Mouse (Mus musculus) gastrocnemius, postnatal 10 days (tissue): ENCODE measurements at regions not wholly inside any gene's neighbourhood (a gene's known extent, or its start where the extent isn't known, plus 50 kb on each side); places are given as distances from the start of the nearest gene placed in this dataset.

ENCODE experiments used
- DNase-seq: peaks from one replicate; pipeline ENCODE4 v3.0.0; 2021; ENCODE audit warnings: mixed read lengths

DNA sequence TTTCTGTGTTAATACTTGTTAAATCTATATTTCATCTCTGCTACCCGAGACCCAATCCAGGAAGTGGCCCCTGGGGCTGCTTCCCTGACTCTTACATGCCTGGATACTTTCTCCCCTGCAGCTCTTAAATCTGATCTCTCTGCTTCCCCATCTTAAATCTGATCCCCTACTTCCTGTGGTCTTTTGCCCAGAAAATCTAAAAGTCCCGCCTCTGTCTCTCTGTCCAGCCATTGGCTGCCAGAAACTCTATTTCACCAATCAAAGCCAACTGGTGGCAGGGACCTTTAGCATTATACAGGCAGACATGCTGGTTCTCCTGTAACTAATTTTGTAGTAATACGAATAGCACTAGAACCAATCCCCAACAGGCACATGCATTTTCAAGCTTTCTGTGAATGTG is 59.0 kb upstream of the Ccdc91 start:
- DNase-seq, result no peak

DNA sequence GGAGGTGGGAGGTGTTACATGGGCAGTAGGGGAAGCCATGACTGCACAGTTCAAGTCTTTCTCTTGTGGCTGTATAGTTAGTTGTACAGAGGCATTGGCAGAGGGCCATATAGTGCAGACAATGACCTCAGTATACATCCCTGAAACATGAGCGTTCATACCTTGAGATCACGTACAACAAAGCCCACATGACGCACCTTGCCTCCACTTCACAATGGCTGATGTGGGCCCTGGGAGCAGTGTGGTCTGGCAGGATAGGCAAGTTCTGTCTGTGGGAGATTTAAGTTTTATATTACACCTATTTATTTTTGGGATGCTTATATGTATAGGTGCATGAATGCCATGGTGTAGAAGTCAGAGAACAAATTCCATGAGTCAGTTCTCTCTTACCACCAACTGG is 61.9 kb upstream of the Ccdc91 start:
- DNase-seq, result no peak

DNA sequence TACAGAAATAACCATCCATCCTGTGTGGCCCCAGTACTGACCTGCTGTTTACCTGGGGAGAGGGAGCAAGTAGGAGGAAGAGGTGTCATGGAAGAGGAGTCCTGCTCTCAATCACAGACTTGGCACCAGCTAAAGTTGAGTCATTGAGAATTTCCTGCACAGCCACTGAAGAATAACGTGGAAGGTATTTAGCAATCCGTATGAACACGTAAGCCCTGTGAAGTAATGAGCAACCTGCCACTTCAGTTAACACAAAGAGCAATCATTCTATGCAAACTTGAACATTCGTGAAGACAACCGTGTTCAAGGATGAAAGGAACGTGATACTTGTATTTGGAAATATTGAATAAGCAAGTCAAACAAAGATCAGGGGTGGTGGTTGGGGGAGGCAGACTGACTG is 77.6 kb upstream of the Ccdc91 start:
- no peak for DNase-seq

DNA sequence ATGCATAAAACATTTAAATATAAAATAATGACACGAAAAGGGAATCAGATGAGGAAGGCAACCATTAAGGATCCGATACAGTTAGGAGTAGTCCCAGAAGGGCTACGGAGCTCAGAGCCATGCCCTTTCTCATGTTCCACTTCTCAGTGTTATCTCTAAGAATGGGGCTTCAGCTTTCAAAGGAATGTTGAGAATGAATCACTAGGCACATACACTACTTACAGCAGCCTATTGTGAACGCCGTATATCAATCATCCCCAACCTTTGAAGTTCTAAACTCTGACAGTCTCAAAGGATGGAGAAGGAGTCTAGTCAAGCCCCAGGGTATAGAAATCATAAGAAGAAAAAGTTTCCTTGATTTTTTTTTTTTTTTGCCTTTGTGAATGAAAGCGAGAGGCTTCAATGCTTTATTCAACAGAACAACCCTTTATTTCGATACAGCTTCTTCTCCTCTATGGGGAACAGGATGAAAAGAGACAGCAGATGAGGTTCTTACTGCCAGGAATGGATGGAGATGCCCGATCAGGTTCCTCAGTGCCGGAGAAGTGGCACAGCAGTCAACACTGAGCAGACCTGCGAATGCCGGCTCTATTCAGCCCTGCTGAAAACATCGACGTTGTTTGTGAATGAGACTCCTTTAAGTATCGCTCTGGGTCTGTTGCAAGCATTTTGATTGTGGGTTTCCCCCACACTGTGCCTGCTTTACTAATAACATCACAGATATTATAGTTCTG is 84.0 kb upstream of the Ccdc91 start:
- no peak for DNase-seq

DNA sequence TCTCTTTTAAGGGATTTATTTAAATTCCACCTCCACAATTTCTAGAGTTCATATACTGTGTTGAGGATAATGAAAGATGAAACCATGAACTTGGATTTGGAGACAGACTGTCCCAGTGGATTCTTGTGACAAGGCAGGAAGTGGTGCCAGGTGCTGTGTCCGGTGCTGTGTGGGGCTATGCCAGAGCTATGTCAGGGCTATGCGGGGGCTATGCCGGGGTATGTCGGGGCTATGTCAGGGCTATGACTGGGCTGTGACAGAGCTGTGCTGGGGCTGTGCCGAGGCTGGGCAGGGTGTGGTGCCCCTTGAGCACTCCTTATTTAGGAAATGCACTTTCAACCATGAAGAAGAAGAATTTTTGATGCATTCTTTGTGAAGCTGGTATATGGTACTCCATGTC is 85.1 kb upstream of the Ccdc91 start:
- DNase-seq, result no peak

DNA sequence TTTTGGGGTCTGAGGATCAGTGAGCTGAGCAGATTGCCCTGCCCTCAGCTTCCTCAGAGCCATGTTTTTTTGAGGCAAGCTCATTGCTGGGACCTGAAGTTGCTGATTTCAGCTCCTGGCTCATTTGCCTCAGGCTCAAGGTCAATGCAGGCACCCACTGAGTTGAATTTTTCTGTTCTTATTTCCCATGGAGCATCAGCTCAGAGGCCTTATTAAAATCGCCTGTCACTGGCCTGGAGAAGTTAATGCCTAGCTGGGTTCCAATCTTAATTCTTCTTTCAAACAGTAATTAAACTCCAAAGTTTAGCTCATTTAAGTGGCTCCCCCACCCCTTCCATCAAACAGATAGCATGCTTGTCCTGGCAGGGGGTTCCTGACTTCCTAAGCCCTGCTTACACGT is 86.9 kb upstream of the Ccdc91 start:
- no peak for DNase-seq

DNA sequence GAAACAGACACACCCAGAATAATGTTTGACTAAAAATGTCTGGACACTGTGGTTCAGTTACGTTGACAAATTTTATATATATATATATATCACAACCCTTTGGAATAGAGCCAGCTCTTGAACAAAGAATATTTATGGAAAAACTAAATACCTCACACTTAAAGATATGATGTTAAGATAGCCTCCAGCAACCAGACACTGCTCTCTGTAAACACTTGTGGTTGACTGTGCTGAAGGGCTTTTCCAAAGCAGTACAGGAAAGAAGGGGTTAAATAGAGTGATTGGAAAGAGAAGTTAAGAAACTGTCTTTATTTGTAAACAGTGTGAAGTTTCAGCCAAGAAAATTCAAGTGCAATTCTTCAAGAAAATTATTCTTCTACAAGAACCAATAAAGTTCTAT is 90.0 kb upstream of the Ccdc91 start:
- DNase-seq, result no peak

DNA sequence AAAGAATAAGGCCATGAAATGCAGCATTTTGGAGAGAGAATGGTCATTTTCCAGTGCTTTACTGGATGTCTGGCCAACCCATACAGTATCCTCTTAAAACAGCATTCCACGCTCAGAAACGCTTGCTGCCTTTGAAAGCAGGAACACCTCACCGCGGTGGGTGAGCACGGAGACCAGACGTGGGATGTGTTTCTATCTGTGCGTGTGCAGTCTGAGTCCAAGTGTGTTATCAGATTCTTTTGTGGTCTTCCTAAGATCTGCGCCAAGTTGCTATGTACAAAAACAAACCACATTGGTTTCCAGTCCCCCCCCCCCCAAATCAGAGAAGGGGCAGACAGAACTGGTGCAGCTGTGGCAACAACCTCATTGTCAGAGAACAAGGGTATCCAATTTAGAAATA is 95.1 kb upstream of the Ccdc91 start:
- no peak for DNase-seq

DNA sequence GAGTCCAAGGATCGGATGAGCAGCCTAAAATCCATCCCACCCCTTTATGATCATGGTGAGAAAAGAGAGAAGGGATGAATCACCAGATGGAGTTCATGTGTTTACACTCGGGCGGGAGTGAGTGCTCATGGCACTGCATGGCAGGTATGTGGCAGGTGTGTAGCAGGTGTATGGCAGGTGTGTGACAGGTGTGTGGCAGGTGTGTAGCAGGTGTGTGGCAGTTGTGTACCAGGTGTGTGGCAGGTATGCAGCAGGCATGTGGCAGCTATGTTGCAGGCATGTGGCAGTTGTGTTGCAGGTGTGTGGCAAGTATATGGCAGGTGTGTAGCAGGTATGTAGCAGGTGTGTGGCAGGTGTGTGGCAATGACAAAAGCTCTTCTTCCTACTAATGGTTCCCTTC is 97.9 kb upstream of the Ccdc91 start:
- no peak for DNase-seq

DNA sequence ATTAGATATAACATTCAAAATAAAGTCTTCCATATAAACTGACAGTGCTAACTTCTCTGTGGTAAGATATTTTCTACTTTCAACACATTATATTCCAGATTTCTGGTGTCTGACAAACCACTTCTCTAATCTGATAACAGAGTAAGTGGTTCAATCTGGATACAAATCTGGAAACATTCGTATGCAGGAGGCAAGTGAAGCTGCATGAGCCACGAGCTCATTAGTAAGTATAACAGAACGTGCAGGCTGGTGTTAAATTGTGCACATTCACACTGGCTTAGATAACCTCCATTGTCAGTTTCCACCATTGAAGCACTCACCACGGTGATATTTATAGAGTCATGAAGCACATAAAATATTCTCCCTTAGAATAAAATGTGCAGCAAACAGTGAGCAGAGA is 103.9 kb upstream of the Ccdc91 start:
- no peak for DNase-seq

DNA sequence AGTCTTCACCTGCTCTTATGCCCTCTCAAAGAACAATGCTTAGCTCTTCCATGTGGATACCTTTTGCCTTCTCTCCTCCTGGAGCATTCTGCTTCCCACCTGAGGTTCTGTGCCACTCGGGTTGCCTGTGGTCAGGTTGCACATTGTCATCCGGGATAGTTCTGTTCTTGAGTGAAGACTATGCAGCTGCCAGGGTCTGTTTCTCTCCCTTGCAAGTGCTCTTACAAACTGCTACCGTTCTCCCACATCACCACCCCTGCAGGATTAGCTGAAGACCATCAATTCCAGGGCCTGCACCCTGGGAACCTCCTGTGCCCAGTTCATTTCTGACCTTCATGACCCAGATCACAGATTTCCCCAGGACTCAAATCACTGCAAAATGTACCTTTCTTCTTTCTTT is 104.3 kb upstream of the Ccdc91 start:
- DNase-seq, result no peak

DNA sequence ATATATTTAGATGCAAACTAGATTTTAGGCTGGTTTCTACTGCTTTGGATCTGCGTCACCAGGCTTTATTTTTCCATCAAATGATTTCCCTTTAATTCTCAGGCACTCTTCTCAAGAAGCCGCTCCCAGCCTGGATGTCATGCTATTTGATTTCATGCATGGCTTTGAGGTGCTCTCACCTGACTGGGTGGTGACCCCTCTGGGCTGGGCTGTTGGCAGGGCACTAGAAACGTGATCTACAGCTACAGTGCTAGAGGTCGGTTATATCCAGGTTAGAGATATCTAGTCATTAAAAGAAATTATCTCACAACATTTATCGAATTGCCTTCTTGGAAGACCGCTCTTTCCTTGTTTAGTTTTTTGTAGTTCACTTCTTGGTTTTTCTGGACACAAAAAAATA is 98.9 kb upstream of the Pthlh start:
- no peak for DNase-seq

DNA sequence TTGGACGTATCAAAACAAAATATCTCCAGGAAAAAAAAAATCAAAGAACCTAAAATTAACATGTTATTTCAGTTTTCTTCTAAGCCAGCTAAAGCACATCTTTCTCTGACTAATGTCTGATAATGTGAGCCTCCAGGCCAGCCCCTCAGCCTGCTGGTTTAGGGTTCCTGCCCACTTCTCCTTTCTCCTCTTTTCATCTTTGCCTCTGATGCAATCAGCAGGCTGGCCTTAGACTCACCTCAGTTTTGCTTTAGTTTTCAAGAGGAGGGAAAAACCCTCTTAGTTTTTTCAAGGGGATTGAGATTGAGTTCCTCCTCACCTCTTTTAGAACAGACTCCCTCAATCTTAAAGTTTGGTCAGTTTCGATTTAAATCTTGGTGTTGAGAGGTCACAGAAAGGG is 93.0 kb upstream of the Pthlh start:
- DNase-seq, result no peak

DNA sequence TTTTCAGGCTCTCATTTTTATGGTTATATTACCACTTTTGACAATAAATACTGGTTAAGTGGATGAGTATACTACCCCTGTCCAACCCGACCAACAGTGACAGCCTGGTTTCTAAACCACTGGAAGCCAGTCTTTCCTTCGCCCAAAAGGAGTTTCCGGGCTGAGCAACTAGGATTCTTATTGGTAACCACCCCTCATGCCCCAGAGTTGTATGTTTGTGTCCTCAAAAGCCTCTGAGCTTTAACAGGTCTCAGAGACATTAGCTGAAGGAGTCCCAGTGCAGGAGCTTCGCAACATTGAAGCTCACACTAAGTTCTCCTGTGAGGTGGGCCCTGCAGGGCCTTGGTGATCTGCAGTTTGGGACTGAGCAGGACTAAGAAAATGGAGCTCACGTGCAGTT is 92.6 kb upstream of the Pthlh start:
- DNase-seq, result no peak

DNA sequence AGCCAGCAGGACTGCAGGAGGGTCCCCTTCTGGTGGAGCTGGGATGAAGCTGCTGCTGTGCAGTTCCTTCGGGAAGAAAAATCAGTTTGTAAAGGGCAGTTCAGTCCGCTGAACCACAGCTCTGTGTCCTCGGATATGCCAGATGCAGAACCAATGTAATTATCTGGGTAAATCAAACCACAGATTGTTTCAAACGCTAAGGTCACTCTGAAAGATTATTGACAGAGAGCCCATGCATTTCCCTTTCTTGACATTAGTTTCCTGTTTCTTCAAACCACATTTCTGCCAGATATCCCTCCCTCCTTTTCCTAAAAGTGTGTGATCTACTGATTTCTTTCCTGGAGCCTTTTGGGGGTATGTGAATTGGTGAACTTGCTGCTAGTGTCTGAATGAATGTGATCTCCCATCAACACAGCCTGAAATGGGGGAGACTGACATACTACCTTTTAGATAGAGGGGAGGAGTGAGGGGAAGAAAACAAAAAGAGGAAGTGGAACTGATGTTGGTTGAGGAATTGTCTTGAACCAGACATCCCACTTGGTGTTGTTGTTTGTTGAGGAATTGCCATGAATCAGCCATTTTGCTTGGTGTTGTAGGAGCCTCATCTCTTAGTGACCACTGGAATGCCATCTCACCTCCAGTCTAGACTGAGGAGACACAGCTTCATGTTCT is 85.7 kb upstream of the Pthlh start:
- DNase-seq, result no peak

DNA sequence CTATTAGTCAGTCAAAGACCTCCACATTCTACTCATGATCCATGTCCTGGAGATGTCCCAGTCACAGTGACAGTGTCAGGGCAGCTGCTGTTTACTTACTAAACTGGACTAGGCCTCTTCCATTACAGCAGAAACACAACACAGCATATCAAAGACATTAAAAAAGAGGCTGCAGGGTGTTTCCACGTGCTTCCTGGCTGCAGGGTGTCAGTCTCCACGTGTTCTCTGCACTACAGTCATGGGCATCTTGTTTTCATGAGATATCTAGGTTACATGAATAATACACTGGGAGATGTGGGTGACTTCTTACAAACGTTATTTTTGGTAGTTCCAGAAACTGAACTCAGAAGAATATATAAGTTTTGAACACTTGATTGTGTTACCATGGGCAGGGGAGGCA is 84.6 kb upstream of the Pthlh start:
- no peak for DNase-seq

DNA sequence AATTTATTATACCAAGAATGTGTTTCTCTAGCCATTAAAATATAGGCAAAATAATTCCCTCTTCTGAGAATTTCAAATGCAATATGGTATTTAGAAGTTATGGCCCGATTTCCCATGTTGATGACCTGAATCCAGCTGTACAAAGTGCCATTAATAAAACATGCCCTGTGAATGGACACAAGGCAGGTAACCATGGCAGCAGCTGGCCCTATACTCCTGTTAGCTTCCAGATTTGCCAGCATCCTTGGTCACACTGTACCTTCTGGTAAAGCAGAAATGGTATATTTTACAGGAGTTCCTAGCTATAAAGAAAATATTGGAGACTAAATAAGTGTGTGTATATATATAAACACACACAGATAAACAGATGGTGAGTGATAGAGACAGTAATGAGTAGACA is 77.1 kb upstream of the Pthlh start:
- no peak for DNase-seq

DNA sequence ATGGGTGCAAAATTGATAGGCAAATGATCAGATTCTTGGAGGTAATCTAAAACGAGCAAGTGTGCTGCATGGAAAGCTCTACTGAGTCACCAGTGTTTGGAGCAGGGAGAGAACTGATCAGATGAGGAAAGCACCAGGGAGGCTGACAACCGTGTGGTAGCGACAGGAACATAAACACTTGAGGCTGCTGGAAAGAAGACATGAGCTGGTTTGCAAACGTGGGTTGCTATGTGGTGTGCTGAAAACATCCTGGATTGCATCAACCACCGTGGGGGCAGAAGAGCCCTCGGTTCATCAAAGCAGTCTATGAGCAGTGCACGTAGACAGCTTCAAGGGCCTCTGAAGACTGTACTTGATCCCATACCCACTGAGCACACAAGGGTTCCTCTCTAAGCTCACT is 69.0 kb upstream of the Pthlh start:
- no peak for DNase-seq

DNA sequence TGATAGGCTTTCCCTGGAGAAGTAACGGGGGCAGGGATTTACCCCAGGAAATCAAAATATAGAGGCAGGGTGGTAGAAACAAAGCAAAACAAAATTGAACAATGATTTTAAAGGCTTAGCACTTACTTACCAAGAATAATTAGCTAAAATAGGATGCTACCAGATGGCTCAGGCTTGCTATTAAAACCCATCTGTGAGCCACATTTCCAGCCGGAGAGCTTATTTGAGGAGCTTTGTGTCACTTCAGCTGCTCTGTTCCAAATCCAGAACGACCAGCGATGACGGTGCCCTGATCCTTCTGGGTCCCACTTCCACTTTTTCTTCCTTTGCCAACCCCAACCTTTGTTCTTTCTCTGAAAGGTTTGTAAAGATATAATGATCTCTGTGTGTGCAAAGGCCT is 65.2 kb upstream of the Pthlh start:
- DNase-seq, result no peak

DNA sequence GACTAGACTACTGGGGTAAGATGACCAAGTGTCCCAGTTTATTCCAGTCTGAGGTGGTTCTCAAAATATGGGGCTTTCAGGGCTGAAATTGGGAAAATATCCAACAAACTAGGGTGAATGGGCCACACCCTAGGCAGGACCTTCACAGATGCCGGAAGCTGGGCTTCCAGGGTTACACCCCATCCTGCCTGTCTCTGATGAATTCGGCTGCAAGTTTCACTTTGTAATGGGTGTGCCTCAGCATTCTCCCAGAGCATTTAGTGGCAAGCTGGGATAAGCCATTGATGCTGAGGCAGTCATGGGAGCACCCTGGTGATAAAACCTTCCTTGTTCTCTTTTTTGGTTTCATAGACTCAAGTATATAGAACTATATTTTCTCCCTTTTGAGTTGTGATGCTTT is 60.4 kb upstream of the Pthlh start:
- no peak for DNase-seq

DNA sequence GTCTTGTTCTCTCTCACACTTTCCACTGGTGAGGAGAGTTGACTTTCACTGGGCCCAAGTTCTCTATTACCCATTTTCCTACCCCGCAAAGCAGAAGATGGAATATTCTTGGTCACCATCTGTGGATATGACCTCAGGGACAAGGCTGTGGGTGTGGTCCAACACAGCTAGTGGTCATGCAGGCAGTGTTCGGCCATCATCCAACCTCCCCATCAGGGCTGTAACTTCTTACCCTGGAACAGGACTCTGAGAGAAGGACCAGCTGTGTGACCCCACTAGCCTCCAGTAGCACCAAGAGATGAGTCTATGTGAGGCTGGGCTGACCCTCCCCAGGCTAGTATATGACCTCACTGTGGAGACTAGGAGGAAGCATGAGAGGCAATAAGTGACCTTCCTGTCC is 54.1 kb upstream of the Pthlh start:
- DNase-seq, result peak; percentile 22

DNA sequence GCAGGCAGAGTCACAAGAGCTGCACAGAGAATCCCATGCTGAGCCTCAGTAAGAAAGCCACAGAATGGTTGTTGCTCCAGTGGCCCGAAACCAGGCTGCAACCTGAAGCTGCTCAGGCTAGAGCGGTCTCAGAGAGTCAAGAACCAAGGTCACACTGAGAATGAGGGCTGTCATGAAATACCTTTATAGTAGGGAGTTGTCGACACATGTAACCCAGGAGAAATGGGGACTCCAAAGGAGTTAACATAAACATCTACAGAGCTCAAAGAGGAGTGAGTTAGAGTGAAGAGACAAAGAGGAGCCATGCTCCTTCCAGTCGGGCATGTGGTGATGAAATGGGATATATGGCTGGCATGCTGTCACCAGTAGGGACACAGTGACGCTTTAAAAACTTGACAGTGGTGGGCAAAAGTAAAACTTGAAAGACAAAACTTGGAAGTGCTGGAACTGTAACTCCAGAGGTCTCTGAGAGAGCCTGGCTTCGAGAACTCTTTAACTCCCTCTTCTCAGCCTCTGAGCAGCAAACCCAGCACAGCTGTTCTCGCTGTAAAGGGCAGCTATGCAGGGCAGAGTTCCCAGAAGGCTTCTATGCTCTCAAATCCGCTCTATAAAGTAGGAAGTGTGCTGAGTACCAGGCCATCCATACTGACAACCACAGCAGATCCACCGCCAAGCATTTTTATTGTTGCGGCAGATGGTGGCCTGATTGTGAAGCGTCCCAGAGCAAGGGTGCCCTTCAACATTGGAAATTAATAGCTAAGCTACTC is 52.9 kb upstream of the Pthlh start:
- DNase-seq, result no peak

DNA sequence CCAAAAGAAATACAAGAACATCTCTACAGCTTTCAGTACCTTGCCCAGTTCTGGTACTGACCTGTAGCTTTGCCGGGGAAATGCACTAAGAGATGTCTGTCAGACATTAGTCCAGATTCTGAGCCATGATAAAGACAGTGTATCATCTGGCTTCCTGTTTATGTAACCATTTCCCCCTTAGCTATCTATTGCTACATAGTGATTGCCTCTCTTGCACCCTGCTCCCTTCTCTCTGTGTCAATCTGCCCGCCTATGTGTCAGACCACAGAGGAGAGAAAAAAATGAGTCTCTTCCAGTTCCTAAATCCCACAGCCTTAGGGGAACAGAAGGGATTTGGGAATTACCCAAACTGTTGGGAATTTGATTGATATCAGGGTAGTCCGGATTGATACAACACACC is 52.2 kb upstream of the Pthlh start:
- no peak for DNase-seq

DNA sequence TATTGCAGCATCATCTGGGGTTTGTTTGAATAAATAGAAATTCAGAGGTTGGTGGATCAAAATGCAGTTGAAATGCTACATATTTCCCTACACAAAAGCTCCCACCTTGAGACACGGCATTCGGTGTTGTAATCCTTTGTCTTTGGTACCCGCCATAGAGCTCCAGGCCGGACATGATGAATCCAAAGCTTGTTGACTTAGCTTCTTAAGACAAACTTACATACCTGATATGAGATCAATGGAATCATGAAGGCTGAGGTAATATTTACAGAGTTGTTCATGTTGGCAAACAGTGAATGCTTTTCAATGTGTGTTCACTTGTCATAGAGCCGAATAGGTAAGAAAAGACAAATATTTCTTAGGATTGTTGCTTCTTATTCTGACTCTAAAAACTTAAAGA is 51.2 kb upstream of the Pthlh start:
- no peak for DNase-seq
